Mouse (Mus musculus): Measurements from ENCODE around the gene Tmem98.

DNA sequence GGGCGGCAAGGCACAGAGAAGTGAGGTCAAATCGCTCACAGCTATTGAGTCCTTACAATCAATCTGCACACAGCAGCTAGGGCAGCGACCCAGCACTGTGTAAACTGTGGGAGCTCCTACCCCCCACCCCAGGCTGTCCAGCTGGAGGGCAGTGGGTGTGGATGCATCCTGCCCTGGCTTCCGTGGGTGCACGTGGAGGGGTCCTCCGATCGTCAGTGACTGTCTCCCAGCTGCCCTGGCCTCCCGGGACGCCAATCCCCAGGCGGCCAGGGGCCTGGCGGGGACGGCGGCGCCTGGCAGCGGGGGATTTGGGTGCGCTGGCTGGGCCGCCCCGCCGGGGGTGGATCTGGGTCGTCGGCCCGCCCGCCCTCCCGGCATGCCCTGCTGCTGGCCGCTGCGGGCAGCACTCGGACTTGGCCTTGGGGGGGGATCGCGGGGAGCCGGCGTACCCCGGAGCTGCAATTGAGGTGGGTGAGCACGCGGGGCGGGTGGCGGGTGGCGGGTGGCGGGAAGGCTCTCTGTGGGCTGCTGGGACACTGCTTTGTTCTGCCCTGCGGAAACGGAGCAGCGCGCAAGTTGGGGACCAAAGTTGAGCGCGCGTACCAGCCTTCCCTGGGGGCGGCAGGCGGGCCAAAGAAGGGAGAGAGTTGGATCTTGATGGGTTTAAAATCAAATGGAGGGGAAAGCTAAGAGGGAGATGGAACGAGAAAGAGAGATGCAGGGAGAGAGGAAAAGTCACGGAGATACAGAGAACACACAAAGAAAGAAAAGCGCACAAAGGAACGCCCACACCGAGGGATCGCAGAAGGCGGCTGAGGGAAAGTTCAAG, at the start of gene Tmem98:
- no peak for TF ChIP-seq POLR2A (IDR thresholded peaks at IDR 0.05; ENCODE audit: control insufficient read depth, extremely low read depth, insufficient read depth, low read length, poor library complexity)
- TF ChIP-seq CTCF (IDR thresholded peaks at IDR 0.05; ENCODE audit: borderline replicate concordance, control insufficient read depth, extremely low read depth, insufficient read depth, low read length, poor library complexity): no peak
